Mouse (Mus musculus): ENCODE measurements around the gene Pitpnm3. TPM values are rescaled to one million over a fixed set of nuclear protein-coding genes. Genes with fewer than 3 reads are reported as not detected.
A peak's percentile ranks its signal among the peaks of the same experiment; 100 is the strongest.

The Pitpnm3 gene
- polyA plus RNA-seq, 1 experiment: 55.9 TPM

- no peak for DNase-seq
- Histone ChIP-seq H3K27ac (ENCODE audit: insufficient read depth, low read length) (no peak overlapping the region), H3K4me3 (replicated peaks; ENCODE audit: insufficient read depth, low read depth, low read length) (no peak overlapping the region), H3K27me3 (ENCODE audit: control insufficient read depth, insufficient read depth, low read length) (no peaks in the 10 kb centered on the region), H3K4me1 (ENCODE audit: control insufficient read depth, insufficient read depth, low read length) (no peaks in the 10 kb centered on the region)
- TF ChIP-seq POLR2A (IDR thresholded peaks at IDR 0.05; ENCODE audit: borderline replicate concordance, insufficient read depth, low read length) (no peak), CTCF (IDR thresholded peaks at IDR 0.05; ENCODE audit: borderline replicate concordance, insufficient read depth, low read depth, low read length) (no peak)
- WGBS: 49% methylated on average over 3 of the region's 3 CpGs
Observed at GRCm38 (mm10) chr11:72147910-72148309, 12.3 kb upstream of the Pitpnm3 start.

- Histone ChIP-seq H3K4me1 (ENCODE audit: control insufficient read depth, insufficient read depth, low read length) (no peaks in the 10 kb centered on the region), H3K4me3 (replicated peaks; ENCODE audit: insufficient read depth, low read depth, low read length) (no peak overlapping the region), H3K27me3 (ENCODE audit: control insufficient read depth, insufficient read depth, low read length) (no peaks in the 10 kb centered on the region), H3K27ac (ENCODE audit: insufficient read depth, low read length) (no peak overlapping the region)
- TF ChIP-seq CTCF (IDR thresholded peaks at IDR 0.05; ENCODE audit: borderline replicate concordance, insufficient read depth, low read depth, low read length) (no peak), POLR2A (IDR thresholded peaks at IDR 0.05; ENCODE audit: borderline replicate concordance, insufficient read depth, low read length) (no peak)
- DNase-seq: no peak
- 89% methylated on average over 1 of the region's 1 CpGs for WGBS
Observed at GRCm38 (mm10) chr11:72145877-72146248, 10.3 kb upstream of the Pitpnm3 start.

- TF ChIP-seq CTCF (IDR thresholded peaks at IDR 0.05; ENCODE audit: borderline replicate concordance, insufficient read depth, low read depth, low read length) (peak; percentile 84), POLR2A (IDR thresholded peaks at IDR 0.05; ENCODE audit: borderline replicate concordance, insufficient read depth, low read length) (no peak)
- 10% methylated on average over 2 of the region's 2 CpGs for WGBS
- no peaks in the 10 kb centered on the region for H3K4me1 ChIP-seq (ENCODE audit: control insufficient read depth, insufficient read depth, low read length)
- H3K27me3 ChIP-seq (ENCODE audit: control insufficient read depth, insufficient read depth, low read length): no peaks in the 10 kb centered on the region
- peak; percentile 67 to 79 for DNase-seq
- no peak overlapping the region for H3K4me3 ChIP-seq (replicated peaks; ENCODE audit: insufficient read depth, low read depth, low read length)
- no peak overlapping the region for H3K27ac ChIP-seq (ENCODE audit: insufficient read depth, low read length)
Observed at GRCm38 (mm10) chr11:72145182-72145876, 9.8 kb upstream of the Pitpnm3 start.

- 70% methylated on average over 10 of the region's 10 CpGs for WGBS
- no peaks in the 10 kb centered on the region for H3K4me1 ChIP-seq (ENCODE audit: control insufficient read depth, insufficient read depth, low read length)
- no peaks in the 10 kb centered on the region for H3K27me3 ChIP-seq (ENCODE audit: control insufficient read depth, insufficient read depth, low read length)
- no peak for DNase-seq
- no peak overlapping the region for H3K4me3 ChIP-seq (replicated peaks; ENCODE audit: insufficient read depth, low read depth, low read length)
- TF ChIP-seq CTCF (IDR thresholded peaks at IDR 0.05; ENCODE audit: borderline replicate concordance, insufficient read depth, low read depth, low read length) (no peak), POLR2A (IDR thresholded peaks at IDR 0.05; ENCODE audit: borderline replicate concordance, insufficient read depth, low read length) (no peak)
- H3K27ac ChIP-seq (ENCODE audit: insufficient read depth, low read length): no peak overlapping the region
Observed at GRCm38 (mm10) chr11:72142889-72143288, 7.3 kb upstream of the Pitpnm3 start.

- 66% methylated on average over 6 of the region's 6 CpGs for WGBS
- DNase-seq: no peak
- TF ChIP-seq CTCF (IDR thresholded peaks at IDR 0.05; ENCODE audit: borderline replicate concordance, insufficient read depth, low read depth, low read length): no peak
- TF ChIP-seq POLR2A (IDR thresholded peaks at IDR 0.05; ENCODE audit: borderline replicate concordance, insufficient read depth, low read length): no peak
- Histone ChIP-seq H3K27me3 (ENCODE audit: control insufficient read depth, insufficient read depth, low read length) (no peaks in the 10 kb centered on the region), H3K4me1 (ENCODE audit: control insufficient read depth, insufficient read depth, low read length) (no peaks in the 10 kb centered on the region), H3K27ac (ENCODE audit: insufficient read depth, low read length) (no peak overlapping the region), H3K4me3 (replicated peaks; ENCODE audit: insufficient read depth, low read depth, low read length) (no peak overlapping the region)
Observed at GRCm38 (mm10) chr11:72140198-72140597, 4.6 kb upstream of the Pitpnm3 start.

- 57% methylated on average over 11 of the region's 11 CpGs for WGBS
Observed at GRCm38 (mm10) chr11:72136231-72136982, 829 bp upstream of the Pitpnm3 start.

GRCm38 (mm10) chr11:72134536-72135382 lies 819 bp downstream of the Pitpnm3 start:
- Histone ChIP-seq H3K4me1 (ENCODE audit: control insufficient read depth, insufficient read depth, low read length) (peaks cover 32% of the 10 kb centered on the region), H3K27ac (ENCODE audit: insufficient read depth, low read length) (peak overlapping the region; percentile 79), H3K4me3 (replicated peaks; ENCODE audit: insufficient read depth, low read depth, low read length) (peak overlapping the region; percentile 89), H3K27me3 (ENCODE audit: control insufficient read depth, insufficient read depth, low read length) (no peaks in the 10 kb centered on the region)
- TF ChIP-seq POLR2A (IDR thresholded peaks at IDR 0.05; ENCODE audit: borderline replicate concordance, insufficient read depth, low read length): no peak
- TF ChIP-seq CTCF (IDR thresholded peaks at IDR 0.05; ENCODE audit: borderline replicate concordance, insufficient read depth, low read depth, low read length): no peak
- WGBS: 11% methylated on average over 24 of the region's 24 CpGs
- DNase-seq: peak; percentile 60 to 68

More at GRCm38 (mm10) chr11:72136231-72136982, 829 bp upstream of the Pitpnm3 start:
- Histone ChIP-seq H3K4me1 (ENCODE audit: control insufficient read depth, insufficient read depth, low read length) (peaks cover 21% of the 10 kb centered on the region), H3K27ac (ENCODE audit: insufficient read depth, low read length) (peak overlapping the region; percentile 79), H3K4me3 (replicated peaks; ENCODE audit: insufficient read depth, low read depth, low read length) (peak overlapping the region; percentile 69), H3K27me3 (ENCODE audit: control insufficient read depth, insufficient read depth, low read length) (no peaks in the 10 kb centered on the region)
- no peak for DNase-seq
- no peak for TF ChIP-seq CTCF (IDR thresholded peaks at IDR 0.05; ENCODE audit: borderline replicate concordance, insufficient read depth, low read depth, low read length)
- TF ChIP-seq POLR2A (IDR thresholded peaks at IDR 0.05; ENCODE audit: borderline replicate concordance, insufficient read depth, low read length): no peak

Measured in cerebellum, adult 2 months (tissue).